Mouse (Mus musculus) mesoderm, embryonic 11.5 days (tissue): ENCODE results near the gene Ric8b.

Experiments used
- DNase-seq: peaks from one replicate; pipeline ENCODE4 v3.0.0-alpha.2; 2012; ENCODE audit warnings: low read depth, low spot score

The Ric8b gene

DNA sequence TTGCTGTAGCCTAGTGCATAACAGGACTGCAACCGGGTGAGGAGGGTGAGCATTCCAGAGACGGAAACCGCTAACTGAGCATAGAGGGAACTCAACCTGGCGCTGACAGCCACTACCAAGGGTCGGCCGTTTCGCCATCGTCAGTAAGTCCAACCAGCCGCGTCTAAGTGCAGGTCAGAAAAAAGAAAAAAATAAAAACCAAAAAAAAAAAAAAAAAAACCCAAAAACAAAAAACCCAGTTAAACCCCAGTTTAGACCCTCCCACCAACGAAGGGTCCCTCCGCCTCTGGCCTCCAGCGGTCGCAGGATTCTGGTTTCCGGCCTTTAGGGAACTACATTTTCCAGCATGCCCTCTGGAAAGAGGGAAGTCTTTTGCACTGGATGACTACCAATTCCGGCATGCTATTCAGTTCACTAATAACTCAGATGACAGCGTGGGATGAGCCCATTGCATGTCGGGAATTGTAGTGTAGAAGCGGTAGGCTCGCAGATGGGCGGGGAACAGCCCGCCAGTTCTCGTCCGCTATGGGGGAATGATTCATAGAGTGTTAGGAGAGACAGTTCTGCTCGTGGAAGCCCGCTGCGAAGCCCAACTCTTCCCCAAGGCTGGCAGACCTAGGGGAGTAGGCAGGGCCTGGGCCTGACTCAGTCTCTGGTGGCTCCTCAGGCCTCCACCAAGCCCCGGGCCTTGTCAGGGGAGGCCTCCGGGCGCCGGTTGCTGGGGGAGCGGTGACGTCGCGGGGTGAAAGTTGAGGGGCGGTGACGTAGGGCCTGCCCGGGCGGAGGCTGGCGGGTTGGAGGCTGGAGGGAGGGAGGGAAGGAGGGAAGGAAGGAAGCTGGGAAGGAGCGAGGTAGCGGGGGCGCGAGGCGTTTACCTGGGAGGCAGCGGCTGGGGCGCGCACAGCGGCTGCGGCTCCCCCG lies at the start of gene Ric8b:
Gene Ric8b (plus strand): TSS at position 807 of the 921 bp plus-strand sequence.
- DNase-seq = peak; percentile 98

- no peak for DNase-seq
These were observed 46.1 kb upstream of the Ric8b start for GRCm38 (mm10) chr10:84871285-84871684.

DNA sequence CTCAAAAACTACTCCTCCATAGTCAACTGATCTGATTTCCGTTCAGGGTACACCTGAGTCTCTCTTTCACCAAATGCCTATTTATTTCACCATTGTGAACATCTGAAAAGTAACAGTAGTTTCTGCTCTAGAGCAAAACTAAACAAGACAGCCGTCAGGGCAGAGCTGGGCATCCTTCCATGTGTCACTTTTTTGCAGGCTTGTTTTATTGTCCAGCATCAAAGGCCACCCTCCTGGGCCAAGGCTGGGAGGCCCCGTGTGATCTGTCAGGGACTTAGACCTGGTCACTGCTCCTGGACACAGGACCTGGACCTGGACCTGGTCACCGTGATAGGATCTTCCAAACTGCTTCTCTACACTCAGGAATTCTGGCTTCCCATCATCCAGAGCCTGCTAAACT lies 45.5 kb upstream of the Ric8b start:
- no peak for DNase-seq

GRCm38 (mm10) chr10:84879823-84880571 lies 37.4 kb upstream of the Ric8b start:
- no peak for DNase-seq

- no peak for DNase-seq
These were observed 34.9 kb upstream of the Ric8b start for GRCm38 (mm10) chr10:84882528-84882927.

- DNase-seq = no peak
These were observed 32.0 kb upstream of the Ric8b start for GRCm38 (mm10) chr10:84885341-84885884.

GRCm38 (mm10) chr10:84886221-84886627 lies 31.2 kb upstream of the Ric8b start:
- peak; percentile 62 for DNase-seq

DNA sequence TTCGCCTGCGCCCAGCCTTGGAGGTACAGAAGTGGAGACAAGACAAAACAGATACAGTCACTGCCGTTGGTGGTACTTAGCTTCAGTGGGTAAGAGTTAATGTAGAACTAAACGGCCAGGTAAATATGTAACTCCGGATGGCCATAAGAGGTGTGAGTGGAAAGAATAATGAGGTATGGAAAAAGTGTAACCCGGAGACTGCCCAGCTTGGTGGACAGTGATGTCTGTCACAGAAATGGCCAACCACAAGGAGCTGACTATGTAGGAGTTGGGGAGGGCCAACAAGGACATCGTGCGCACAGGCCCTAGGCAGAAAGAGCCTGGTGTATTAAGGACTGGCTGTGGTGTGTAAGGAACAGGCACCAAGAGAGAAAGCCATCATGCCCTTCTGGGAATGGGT lies 30.6 kb upstream of the Ric8b start:
- no peak for DNase-seq

- no peak for DNase-seq
These were observed 28.1 kb upstream of the Ric8b start for GRCm38 (mm10) chr10:84889096-84889846.

DNA sequence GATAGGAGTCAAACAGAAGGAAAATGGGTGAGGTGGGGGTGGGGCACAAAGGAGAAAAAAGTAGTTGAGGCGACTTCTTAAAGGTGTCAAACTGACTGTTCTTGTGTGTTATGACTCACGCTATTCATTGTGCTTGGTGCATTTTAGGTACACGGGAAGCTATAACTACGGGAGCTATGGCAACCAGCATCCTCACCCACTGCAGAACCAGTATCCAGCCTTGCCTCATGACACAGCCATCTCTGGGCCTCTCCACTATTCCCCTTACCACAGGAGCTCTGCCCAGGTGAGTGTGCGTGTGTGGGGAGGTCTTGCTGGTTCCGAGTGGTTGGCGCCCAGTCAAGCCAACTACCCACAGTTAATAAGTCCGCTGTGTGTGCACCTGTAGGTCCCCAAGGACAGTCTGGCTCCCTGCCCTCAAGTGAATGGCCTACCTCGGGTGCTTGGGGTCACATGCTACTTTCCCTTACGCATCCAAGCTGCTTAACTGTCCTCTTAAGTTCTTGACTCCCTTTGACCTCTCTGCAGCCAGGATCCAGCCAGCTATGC lies 21.5 kb upstream of the Ric8b start:
- DNase-seq = no peak

GRCm38 (mm10) chr10:84896941-84897930 lies 20.2 kb upstream of the Ric8b start:
- DNase-seq = no peak

DNA sequence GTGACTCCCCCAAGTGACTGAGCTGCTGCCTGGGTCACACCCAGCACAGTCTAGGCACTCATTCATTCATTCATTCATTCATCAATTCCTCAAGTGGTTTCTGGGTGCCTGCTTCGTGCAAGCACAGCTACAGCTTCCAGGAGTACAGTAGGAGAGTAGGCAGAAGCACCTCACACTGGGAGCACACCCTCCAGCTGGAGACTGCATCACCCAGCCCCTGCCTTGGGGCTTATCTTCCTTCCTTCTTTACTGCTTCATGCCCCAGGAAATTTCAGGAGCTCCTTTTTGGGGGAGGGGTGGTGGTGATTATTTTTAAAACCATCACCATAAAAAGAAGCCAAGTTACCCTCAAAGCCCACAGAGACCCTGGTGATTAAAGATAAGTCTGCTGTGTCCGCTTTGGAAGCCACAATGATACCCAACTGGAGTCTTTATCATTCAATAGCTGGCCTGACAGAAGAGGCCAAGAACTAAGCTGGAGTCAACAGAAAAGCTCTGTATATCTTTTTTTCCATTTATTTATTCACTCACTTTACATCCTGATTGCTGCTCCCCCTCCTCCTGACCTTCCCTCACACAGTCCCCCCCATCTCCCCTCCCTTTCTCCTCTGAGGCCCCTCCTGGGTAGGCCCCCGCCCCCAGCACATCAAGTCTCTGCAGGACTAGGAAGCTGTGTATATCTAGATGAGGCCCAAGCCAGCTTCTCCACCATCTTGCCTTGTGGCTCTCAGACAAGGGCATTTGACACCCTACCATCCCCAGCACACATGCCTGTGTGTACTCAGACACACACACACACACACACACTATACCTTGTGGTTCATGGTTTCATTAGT lies 19.1 kb upstream of the Ric8b start:
- DNase-seq = no peak

- no peak for DNase-seq
These were observed 15.7 kb upstream of the Ric8b start for GRCm38 (mm10) chr10:84901676-84902075.

- DNase-seq = no peak
These were observed 15.2 kb upstream of the Ric8b start for GRCm38 (mm10) chr10:84902213-84902612.

DNA sequence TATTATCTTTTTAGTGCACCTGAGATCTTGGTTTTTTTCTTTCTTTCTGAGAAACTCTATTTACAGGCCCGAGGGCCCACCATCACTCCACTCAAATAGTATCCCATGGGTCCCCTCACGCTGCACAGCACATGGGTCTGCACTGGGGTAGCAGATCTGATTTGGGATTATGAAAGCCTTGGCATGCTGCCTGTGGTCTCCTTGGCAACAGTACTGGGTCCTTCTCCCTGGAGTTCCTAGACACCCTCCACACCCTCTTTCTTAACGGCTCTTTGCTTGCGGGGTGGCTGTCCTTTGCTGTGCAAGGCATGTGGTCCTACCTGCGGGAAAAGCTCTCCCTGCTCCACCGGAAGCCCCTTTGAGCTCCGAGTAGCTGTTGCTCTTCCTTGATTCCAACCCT lies 14.1 kb upstream of the Ric8b start:
- no peak for DNase-seq

- peak; percentile 34 for DNase-seq
These were observed 13.7 kb upstream of the Ric8b start for GRCm38 (mm10) chr10:84903742-84904141.

GRCm38 (mm10) chr10:84906895-84907294 lies 10.5 kb upstream of the Ric8b start:
- DNase-seq = no peak

GRCm38 (mm10) chr10:84908006-84908405 lies 9.4 kb upstream of the Ric8b start:
- no peak for DNase-seq

- no peak for DNase-seq
These were observed 8.9 kb upstream of the Ric8b start for GRCm38 (mm10) chr10:84908471-84908870.
